Mouse (Mus musculus): ENCODE data around the gene Tcf25. TPM values are rescaled to one million over a fixed set of nuclear protein-coding genes. Genes with fewer than 3 reads are reported as not detected.
"Not testable (repeated sequence)": the region's sequence is repeated elsewhere in the genome, so short reads cannot be mapped to it uniquely, and the experiment has no call there.

Tcf25 gene
- polyA plus RNA-seq, 1 experiment from 2014 or later = 54.0 TPM

GRCm38 (mm10) chr8:123410788-123411187 is 37.2 kb downstream of the Tcf25 start:
- Histone ChIP-seq H3K9me3 (replicated peaks; ENCODE audit: control insufficient read depth, low read length) (no peaks in the 10 kb centered on the region), H3K4me3 (ENCODE audit: low read depth, low read length) (no peak overlapping the region), H3K4me1 (ENCODE audit: control insufficient read depth, low read depth, low read length) (peaks cover 48% of the 10 kb centered on the region), H3K9ac (ENCODE audit: low read depth, low read length) (no peak overlapping the region), H3K36me3 (ENCODE audit: control insufficient read depth, insufficient read depth) (no peaks in the 10 kb centered on the region), H3K4me2 (ENCODE audit: low read depth, low read length) (no peak overlapping the region; the same call in 1 of the 2 replicates), H3K27ac (ENCODE audit: low read length) (no peak overlapping the region), H3K27me3 (ENCODE audit: control insufficient read depth, insufficient read depth, low read depth, low read length) (peaks cover 51% of the 10 kb centered on the region)
- WGBS (ENCODE audit: insufficient replicate concordance) = 18% methylated on average over 11 of the region's 11 CpGs
- no peak for ATAC-seq (ENCODE audit: low read depth)

DNA sequence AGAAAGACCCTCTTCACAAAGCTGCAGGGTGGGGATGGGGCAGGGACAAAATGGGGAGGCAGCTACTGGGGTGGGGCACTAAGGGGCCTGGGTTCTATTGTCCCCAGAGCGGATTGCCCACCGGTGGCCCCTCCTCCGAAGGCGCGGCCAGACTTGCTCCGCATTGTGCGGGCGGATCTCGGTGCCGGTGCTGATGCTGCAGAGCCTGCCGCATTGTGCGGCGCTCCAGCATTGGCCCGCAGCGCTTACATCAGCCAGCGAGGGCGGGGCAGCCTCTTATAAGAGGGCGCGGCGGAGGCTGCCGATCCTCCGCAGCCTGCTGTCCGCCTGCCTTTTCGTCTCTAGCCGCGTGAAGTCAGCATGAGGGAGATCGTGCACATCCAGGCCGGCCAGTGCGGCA is 37.7 kb downstream of the Tcf25 start, which contains the start of gene Tubb3:
TSS of gene Tubb3 (plus strand) at position 179 of the 400 bp plus-strand sequence.
- H3K9me3 ChIP-seq (replicated peaks; ENCODE audit: control insufficient read depth, low read length) = no peaks in the 10 kb centered on the region
- H3K4me1 ChIP-seq (ENCODE audit: control insufficient read depth, low read depth, low read length) = peaks cover 48% of the 10 kb centered on the region
- H3K36me3 ChIP-seq (ENCODE audit: control insufficient read depth, insufficient read depth) = no peaks in the 10 kb centered on the region
- no peak within 1 kb of the TSS for H3K9ac ChIP-seq (ENCODE audit: low read depth, low read length)
- ATAC-seq (ENCODE audit: low read depth) = peak; percentile 64
- under 1% methylated on average over 29 of the region's 29 CpGs for WGBS (ENCODE audit: insufficient replicate concordance)
- H3K27me3 ChIP-seq (ENCODE audit: control insufficient read depth, insufficient read depth, low read depth, low read length) = peaks cover 51% of the 10 kb centered on the region
- H3K27ac ChIP-seq (ENCODE audit: low read length) = no peak within 1 kb of the TSS
- H3K4me3 ChIP-seq (ENCODE audit: low read depth, low read length) = peak within 1 kb of the TSS; percentile 7
- peak within 1 kb of the TSS; percentile 31 for H3K4me2 ChIP-seq (ENCODE audit: low read depth, low read length)

GRCm38 (mm10) chr8:123411781-123412327 is 38.3 kb downstream of the Tcf25 start:
- Histone ChIP-seq H3K36me3 (ENCODE audit: control insufficient read depth, insufficient read depth) (no peaks in the 10 kb centered on the region), H3K9ac (ENCODE audit: low read depth, low read length) (no peak overlapping the region), H3K27ac (ENCODE audit: low read length) (no peak overlapping the region), H3K4me1 (ENCODE audit: control insufficient read depth, low read depth, low read length) (peaks cover 53% of the 10 kb centered on the region), H3K27me3 (ENCODE audit: control insufficient read depth, insufficient read depth, low read depth, low read length) (peaks cover 51% of the 10 kb centered on the region), H3K9me3 (replicated peaks; ENCODE audit: control insufficient read depth, low read length) (no peaks in the 10 kb centered on the region), H3K4me3 (ENCODE audit: low read depth, low read length) (peak overlapping the region; percentile 7), H3K4me2 (ENCODE audit: low read depth, low read length) (peak overlapping the region; percentile 31)
- 8% methylated on average over 16 of the region's 16 CpGs for WGBS (ENCODE audit: insufficient replicate concordance)
- no peak for ATAC-seq (ENCODE audit: low read depth)

- Histone ChIP-seq H3K36me3 (ENCODE audit: control insufficient read depth, insufficient read depth) (no peaks in the 10 kb centered on the region), H3K27ac (ENCODE audit: low read length) (no peak overlapping the region), H3K9ac (ENCODE audit: low read depth, low read length) (no peak overlapping the region), H3K4me1 (ENCODE audit: control insufficient read depth, low read depth, low read length) (peaks cover 50% of the 10 kb centered on the region), H3K9me3 (replicated peaks; ENCODE audit: control insufficient read depth, low read length) (no peaks in the 10 kb centered on the region), H3K27me3 (ENCODE audit: control insufficient read depth, insufficient read depth, low read depth, low read length) (peaks cover 49% of the 10 kb centered on the region), H3K4me2 (ENCODE audit: low read depth, low read length) (no peak overlapping the region), H3K4me3 (ENCODE audit: low read depth, low read length) (no peak overlapping the region)
- under 1% methylated on average over 12 of the region's 12 CpGs for WGBS (ENCODE audit: insufficient replicate concordance)
- ATAC-seq (ENCODE audit: low read depth) = no peak
Measured at GRCm38 (mm10) chr8:123412560-123413170, 39.1 kb downstream of the Tcf25 start.

- Histone ChIP-seq H3K9me3 (replicated peaks; ENCODE audit: control insufficient read depth, low read length) (no peaks in the 10 kb centered on the region), H3K4me3 (ENCODE audit: low read depth, low read length) (no peak overlapping the region), H3K36me3 (ENCODE audit: control insufficient read depth, insufficient read depth) (no peaks in the 10 kb centered on the region), H3K4me1 (ENCODE audit: control insufficient read depth, low read depth, low read length) (peaks cover 35% of the 10 kb centered on the region), H3K4me2 (ENCODE audit: low read depth, low read length) (no peak overlapping the region), H3K27me3 (ENCODE audit: control insufficient read depth, insufficient read depth, low read depth, low read length) (peaks cover 40% of the 10 kb centered on the region), H3K27ac (ENCODE audit: low read length) (no peak overlapping the region), H3K9ac (ENCODE audit: low read depth, low read length) (no peak overlapping the region)
- ATAC-seq (ENCODE audit: low read depth) = no peak
- 8% methylated on average over 9 of the region's 9 CpGs for WGBS (ENCODE audit: insufficient replicate concordance)
Measured at GRCm38 (mm10) chr8:123414255-123414654, 40.7 kb downstream of the Tcf25 start.

GRCm38 (mm10) chr8:123414997-123415696 is 41.6 kb downstream of the Tcf25 start:
- ATAC-seq (ENCODE audit: low read depth) = not testable (repeated sequence)
- peaks cover 32% of the 10 kb centered on the region for H3K27me3 ChIP-seq (ENCODE audit: control insufficient read depth, insufficient read depth, low read depth, low read length)
- WGBS (ENCODE audit: insufficient replicate concordance) = 61% methylated on average over 5 of the region's 5 CpGs

DNA sequence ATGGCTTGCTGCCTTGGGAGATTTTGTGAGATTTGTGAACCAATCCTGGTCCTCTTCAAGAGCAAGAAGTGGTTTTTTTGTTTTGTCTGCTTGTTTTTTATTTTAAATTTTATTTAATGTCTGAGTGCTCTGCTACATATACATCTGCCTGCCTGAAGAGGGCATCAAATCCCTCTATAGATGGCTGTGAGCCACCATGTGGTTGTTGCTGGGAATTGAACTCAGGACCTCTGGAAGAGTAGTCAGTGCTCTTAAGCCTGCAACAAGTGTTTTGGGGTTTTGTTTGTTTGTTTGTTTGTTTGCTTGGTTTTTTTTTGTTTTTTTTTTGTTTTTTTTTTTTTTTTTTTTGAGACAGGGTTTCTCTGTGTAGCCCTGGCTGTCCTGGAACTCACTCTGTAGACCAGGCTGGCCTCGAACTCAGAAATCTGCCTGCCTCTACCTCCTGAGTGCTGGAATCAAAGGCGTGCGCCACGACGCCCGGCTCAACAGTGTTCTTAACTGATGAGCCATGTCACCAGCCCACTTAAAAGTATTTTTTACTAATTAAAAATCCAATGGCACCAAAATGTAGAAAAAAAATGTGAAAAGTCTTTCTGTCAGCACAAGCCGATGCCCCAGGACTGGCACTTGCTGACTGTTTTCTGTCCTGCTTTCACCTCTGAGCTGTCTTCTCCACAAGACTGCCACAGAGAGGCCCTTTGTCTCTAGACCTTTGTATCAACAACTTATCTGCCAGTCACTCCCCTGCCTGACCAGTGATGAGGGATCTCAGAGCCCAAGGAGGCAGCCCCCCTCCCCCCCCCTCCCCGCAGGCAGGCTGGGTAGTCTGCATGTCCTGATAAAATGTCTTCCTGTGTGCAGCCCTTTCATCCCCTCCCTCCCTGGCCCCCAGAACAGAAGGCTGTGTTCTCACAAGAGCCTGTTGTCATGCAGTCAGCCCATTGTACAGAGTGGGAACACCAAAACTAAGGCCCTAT is 42.7 kb downstream of the Tcf25 start:
- peaks cover 21% of the 10 kb centered on the region for H3K4me1 ChIP-seq (ENCODE audit: control insufficient read depth, low read depth, low read length)

More at GRCm38 (mm10) chr8:123414997-123415696, 41.6 kb downstream of the Tcf25 start:
- H3K36me3 ChIP-seq (ENCODE audit: control insufficient read depth, insufficient read depth); H3K4me3 ChIP-seq (ENCODE audit: low read depth, low read length); H3K27ac ChIP-seq (ENCODE audit: low read length); H3K9ac ChIP-seq (ENCODE audit: low read depth, low read length); H3K9me3 ChIP-seq (replicated peaks; ENCODE audit: control insufficient read depth, low read length); H3K4me2 ChIP-seq (ENCODE audit: low read depth, low read length): not testable (repeated sequence)
- H3K4me1 ChIP-seq (ENCODE audit: control insufficient read depth, low read depth, low read length) = peaks cover 26% of the 10 kb centered on the region

DNA sequence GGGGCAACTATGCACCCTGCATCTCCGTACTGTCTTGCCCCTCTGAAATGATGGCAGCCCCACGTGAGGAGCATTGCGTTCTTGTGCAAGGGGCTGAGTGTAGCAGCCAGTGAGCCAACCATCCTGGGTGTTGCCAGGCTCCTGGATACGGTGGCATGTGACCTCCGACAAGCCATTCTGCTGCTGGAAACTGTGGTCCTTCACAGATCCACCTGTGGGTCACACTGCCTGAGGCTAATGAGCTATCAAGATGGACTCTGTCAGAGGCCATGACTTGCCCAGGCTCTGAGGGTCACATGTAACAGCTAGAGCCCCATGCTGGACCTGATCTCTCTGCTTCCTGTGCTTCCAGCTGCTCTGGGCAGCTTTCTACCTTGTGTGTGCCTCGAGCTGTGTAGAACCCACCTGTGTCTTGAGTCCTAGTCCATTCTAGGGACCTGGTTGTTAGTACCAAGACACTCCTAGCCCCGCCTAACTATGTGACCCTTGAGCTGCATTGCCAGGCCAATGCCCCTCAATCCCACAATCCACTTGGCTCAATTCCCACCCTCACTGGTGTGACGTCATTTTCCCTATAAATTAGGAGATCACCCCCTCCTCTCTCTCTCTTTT is 43.5 kb downstream of the Tcf25 start:
- peak; percentile 14; the same call in 1 of the 2 replicates for ATAC-seq (ENCODE audit: low read depth)
- Histone ChIP-seq H3K36me3 (ENCODE audit: control insufficient read depth, insufficient read depth) (no peaks in the 10 kb centered on the region), H3K4me2 (ENCODE audit: low read depth, low read length) (no peak overlapping the region), H3K27me3 (ENCODE audit: control insufficient read depth, insufficient read depth, low read depth, low read length) (peaks cover 13% of the 10 kb centered on the region), H3K9ac (ENCODE audit: low read depth, low read length) (peak overlapping the region; percentile 9; the same call in 1 of the 2 replicates), H3K4me1 (ENCODE audit: control insufficient read depth, low read depth, low read length) (peaks cover 15% of the 10 kb centered on the region), H3K4me3 (ENCODE audit: low read depth, low read length) (no peak overlapping the region), H3K27ac (ENCODE audit: low read length) (no peak overlapping the region), H3K9me3 (replicated peaks; ENCODE audit: control insufficient read depth, low read length) (no peaks in the 10 kb centered on the region)
- WGBS (ENCODE audit: insufficient replicate concordance) = 47% methylated on average over 8 of the region's 8 CpGs

More for the DNA sequence above, 42.7 kb downstream of the Tcf25 start:
- Histone ChIP-seq H3K9ac (ENCODE audit: low read depth, low read length) (peak overlapping the region; percentile 9; the same call in 1 of the 2 replicates), H3K4me3 (ENCODE audit: low read depth, low read length) (no peak overlapping the region), H3K4me2 (ENCODE audit: low read depth, low read length) (no peak overlapping the region), H3K27ac (ENCODE audit: low read length) (0 out of 2 replicates have a peak overlapping the region, but pooled peaks have one; percentile 48), H3K27me3 (ENCODE audit: control insufficient read depth, insufficient read depth, low read depth, low read length) (peaks cover 21% of the 10 kb centered on the region), H3K9me3 (replicated peaks; ENCODE audit: control insufficient read depth, low read length) (no peaks in the 10 kb centered on the region), H3K36me3 (ENCODE audit: control insufficient read depth, insufficient read depth) (no peaks in the 10 kb centered on the region)
- peak; percentile 85 for ATAC-seq (ENCODE audit: low read depth)
- WGBS (ENCODE audit: insufficient replicate concordance) = 32% methylated on average over 8 of the region's 8 CpGs
